Mouse (Mus musculus): Measurements from ENCODE around the gene Mvk.

Mvk gene

DNA sequence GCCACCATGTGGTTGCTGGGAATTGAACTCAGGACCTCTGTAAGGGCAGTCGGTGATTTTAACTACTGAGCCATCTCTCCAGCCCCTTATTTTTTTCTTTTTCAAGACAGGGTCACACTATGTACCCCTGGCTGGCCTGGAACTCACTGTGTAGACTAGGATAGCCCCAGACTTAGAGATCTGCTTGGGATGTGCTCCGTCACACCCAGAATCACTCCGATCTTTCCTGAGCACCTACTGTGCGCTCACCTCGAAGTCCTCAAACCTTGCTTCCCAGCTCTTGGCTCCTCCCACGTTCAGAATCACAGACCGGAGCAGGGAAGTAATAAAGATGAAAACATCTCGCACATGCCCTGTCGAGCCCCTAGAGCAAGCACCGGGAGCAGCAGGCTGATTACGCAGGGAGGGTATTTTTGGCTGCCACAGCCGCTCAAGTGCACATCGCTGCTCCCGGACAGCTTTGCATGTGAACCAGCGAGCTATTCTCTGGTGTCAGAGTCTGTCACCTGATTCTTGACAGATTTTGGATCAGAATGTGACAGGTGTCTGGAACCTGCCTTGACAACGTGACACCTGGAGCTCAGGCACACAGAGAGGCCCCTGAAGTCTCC lies 13.0 kb downstream of the Mvk start:
- in situ Hi-C loops (cut with MseI, MboI), result no loop called here

DNA sequence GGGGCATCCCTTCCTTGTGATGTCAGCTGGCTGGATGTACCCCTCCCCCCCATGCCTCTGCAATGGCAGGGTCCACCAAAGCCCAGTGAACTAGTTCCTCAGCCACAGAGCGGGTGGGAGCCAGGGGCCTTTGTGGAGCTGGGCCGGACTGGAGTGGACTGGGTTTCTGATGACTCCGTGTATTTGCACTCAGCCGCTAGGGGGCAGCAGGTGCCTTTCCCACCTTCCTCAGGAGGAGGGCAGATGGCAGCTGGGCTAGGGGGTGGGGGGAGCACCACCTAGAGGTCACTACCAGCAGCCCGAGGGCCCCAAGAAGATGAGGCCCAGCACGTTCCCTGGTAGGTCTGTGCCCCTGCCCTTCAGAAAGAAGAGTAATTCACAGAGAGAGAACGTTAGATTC lies 17.2 kb downstream of the Mvk start:
- in situ Hi-C loops (cut with MseI, MboI), result no loop called here

DNA sequence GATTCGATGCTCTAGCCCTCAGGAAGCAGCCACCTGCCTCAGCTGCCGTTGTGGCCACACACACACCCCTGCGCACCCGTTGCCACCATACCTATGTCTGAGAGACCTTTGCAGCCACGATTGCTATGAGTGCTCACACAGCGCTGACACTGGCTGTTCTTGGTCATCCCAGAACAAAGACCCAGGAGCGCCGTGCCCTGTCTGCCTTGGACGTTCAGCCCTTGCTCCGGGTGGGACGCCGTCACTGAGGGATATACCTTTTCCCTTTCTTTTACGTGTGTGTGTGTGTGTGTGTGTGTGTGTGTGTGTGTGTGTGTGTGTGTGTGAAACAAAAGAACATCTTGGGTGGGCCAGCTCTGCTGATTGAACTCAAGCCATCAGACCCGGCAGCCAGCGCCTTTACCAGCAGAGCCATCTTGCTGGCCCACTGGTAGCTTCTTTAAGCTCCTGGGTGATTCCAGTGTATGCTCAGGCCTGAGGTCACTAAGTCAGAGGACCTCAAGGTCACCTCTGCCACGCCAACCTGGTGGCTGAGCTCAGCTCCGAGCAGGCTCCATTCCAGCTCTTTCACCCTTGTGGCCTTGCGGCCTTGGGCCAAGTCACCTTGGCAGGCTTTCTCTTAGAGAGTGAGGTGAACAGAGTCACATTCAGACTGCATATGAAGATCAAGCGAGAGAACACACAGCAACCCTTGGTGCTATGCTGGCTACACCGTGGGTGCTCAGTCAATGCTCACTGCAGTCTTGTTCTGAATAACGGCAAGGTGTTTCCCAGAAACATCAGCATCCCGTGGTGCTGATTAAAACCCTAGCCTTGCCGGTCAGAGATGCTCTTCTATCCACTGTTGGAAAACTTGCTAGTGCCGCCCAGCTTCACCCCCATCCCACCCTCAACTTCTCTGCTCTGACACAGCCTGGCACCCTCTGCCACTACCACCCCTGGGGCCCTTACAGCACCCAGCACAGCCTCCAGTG lies 18.3 kb downstream of the Mvk start:
- in situ Hi-C loops (cut with MseI, MboI), result no loop called here

DNA sequence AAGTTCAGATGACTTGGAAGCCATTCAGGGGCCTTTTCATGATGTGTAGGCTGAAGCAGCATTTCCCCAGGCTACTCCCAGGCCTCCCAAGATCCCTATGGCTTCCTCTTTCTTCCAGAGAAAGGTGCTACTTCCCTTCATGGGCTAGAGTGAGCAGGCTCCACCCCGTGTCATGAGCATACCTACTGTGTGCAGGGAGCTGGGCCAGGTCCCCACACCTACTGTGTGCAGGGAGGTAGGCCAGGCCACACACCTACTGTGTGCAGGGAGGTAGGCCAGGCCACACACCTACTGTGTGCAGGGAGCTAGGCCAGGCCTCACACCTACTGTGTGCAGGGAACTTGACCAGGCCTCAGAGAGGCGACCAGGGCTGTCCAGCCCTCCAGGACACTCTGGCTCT lies 20.5 kb downstream of the Mvk start:
- in situ Hi-C loops (cut with MseI, MboI), result no loop called here

DNA sequence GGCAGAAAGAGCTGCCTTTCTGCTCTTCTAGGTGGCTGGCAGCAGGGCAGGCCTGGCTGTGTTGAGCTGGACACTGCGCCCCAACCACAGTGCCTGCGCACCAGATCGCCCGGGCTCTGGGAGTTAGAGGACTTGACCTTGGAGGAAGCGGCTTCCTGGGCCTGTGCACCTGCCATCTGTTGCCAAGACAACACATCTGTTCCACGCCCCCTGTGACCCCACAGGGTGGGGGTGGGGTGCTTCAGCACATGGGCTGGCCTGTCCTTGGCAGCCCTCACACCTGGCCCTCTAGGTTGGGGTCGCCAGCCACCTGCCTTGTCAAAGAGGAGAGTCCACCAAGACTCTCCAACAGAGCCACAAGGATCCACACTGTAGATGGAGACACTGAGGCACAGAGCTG lies 21.6 kb downstream of the Mvk start:
- in situ Hi-C loops (cut with MseI, MboI), result no loop called here

DNA sequence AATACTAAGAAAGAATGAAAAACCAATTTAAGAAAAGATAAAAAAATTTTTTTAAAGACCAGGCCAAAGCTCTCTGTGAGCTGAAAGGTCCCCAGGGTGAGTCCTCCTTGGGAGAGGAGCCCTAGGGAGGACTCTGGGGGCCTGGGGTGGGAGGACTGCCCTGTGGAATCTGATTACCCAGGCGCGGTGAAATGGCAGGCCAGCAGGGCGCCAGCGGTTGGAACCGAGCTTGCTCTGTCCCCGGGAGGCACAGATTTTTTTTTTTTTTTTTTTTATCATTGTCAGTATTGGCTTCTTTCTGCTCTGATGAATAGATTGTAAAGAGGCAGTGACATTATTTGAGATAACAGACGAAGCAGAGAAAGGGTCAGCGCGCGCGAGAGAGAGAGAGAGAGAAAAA lies 22.9 kb downstream of the Mvk start:
- in situ Hi-C loops (cut with MseI, MboI), result no loop called here

DNA sequence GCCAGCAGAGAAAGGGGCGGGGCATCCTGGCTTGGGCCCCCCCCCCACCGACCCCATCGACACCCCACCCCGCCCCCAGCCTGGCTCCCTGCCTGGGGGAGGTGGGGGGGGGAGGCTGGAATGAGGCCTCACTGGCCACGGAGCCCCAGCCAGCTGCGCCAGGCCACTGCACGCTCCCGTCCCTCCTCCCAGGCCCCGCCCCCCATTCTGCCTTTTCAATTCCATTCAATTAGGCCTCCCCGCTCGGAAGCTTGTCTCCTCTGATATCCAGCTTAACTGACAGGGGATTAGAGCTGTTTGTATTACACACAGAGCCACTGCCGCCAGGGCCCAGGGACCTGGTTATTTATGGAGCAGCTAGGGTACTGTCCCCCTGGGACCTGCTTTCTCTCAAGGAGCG lies 23.4 kb downstream of the Mvk start:
- in situ Hi-C loops (cut with MseI, MboI), result no loop called here

DNA sequence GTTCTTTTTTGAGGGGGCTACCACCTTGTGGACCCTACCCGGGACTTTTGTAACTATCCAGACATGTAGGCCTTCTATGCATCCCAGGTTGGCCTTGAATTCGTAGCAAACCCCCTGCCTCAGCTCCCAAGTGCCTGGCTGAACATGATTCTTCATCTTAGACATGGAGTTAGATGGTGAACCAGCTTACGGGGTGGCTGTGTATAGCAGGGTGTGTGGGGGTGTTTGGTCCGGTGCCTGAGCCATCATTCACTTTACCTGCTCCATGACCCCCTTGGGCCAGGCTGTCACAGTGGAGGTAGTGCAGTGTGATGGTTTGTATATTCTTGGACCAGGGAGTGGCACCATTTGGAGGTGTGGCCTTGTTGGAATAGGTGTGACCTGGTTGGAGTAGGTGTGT lies 23.9 kb downstream of the Mvk start:
- in situ Hi-C loops (cut with MseI, MboI), result no loop called here

DNA sequence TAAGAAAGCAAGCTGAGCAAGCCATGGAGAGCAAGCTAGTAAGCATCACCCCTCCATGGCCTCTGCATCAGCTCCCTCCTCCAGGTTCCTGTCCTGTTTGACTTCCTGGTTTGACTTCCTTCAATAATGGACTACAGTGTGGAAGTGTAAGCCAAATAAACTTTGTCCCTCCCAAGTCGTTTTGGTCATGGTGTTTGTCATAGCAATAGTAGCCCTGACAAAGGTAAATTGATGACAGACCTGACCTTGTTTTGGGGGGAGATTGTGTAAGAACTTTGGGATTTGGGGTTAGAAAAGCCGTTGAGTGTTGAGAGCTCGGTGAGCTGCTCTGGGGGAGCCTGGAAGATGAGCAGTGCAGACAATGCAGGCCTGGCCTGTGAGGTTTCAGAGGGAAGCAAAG lies 26.3 kb downstream of the Mvk start:
- in situ Hi-C loops (cut with MseI, MboI), result no loop called here

DNA sequence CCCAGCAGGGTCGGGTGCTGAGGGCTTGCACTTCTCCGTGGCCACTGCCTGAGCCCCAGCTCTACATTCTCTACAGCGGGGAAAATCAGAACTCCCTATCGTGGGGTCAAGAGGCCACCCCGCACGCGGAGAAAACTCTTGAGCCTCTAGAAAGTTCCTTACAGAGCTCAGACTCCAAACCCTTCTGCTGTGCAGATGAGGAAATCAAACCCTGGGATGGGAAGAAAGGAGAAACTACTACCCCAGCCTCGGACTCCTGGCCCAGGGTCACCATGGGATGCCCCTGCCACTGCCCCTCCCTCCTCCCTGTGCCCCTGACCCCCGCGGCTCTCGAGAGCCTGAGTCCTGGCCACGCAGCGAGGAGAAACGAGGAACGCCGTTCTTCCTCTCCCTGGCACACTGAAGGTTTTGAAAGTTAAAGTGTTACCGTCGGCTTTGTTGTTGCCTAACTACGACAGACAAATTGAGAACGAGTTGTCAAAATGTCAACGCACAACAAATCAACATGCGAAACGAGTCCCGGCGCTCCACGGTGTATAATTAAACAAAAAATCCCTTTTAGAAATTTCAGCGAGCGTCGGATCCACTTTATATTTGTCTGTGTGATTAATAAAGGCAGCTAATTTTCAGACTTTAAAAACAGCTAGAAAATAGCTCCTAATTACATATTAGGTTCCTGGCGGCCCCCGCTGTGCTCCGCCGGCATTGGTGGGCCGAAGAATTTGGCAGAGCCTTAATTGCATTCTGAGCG lies 30.8 kb downstream of the Mvk start:
- in situ Hi-C loops (cut with MseI, MboI), result no loop called here

DNA sequence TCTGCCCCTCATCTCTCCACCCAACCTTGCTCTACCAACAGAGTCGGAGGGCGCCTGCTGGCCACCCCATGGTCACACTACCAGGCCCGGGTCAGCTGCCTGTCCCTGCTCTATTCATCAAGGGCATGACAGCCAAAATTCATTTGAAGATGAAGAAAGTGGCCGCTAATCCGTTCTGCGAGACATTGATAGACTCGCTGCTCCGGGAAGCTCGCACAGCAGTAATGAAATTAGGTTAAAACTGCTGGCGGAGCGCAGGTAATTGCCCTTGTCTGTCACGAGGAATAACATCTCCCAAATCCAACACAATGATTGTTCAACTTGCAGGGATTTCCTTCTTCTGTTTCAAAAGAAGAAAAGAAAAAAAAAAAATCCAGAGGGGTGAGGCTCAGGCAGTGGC lies 34.2 kb downstream of the Mvk start:
- in situ Hi-C loops (cut with MseI, MboI), result no loop called here

DNA sequence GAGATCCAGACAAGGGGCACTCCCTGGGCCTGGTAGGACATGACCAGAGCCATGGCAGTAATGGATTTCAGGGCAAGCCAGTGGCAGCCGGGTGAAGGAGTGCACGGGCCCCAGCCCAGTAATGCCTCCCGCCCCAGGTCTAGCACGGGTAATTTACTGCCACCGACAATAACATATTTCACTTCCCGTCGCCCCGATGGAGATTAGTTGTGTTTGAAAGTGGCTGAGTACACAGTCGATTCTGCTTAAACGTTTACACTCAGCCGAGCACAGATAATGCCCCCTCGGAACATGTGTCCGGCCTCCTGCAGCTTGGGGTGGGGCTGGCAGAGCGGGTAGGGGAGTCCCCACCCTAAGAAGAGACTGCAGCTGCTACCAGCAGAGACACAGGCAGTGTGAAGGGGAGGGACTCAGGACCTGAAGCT lies 38.5 kb downstream of the Mvk start:
- in situ Hi-C loops (cut with MseI, MboI), result no loop called here

DNA sequence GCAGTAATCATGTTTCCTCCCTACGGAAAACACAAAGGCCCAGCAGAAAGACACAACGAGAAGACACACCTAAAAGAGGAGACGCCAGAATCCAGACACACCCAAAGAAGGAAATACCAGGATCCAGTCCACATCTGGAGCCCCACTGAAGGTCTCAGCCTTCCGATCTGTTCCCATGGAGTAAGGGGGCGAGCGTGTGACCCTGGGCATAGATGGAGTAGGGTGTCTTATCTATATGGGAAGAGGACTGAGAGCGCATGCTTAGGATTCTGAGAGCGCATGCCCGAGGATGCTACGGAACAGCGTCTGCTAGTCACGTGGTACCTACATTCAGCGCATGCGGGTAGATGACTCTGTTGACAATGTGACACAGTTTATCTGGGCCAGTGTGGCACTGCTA lies 41.6 kb downstream of the Mvk start:
- in situ Hi-C loops (cut with MseI, MboI), result no loop called here

DNA sequence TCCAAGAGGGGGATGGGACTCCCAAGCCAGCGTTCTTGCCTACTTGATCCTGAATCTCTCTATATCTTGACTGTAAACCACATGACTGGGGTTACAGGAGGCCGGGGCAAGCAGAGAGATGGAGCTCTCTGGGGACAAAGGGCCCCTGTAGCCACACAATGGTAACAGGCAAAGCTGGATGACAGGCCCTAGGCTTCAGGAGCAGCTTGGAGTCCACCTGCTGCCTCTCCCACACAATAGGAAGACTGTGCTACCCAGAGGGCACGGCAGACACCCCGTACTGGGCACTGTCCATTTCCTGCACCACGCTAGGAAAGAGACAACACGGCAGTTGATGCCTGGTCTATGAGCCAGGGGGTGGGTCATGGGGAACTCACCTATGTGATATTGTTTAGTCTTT lies 45.5 kb downstream of the Mvk start:
- in situ Hi-C loops (cut with MseI, MboI), result no loop called here

DNA sequence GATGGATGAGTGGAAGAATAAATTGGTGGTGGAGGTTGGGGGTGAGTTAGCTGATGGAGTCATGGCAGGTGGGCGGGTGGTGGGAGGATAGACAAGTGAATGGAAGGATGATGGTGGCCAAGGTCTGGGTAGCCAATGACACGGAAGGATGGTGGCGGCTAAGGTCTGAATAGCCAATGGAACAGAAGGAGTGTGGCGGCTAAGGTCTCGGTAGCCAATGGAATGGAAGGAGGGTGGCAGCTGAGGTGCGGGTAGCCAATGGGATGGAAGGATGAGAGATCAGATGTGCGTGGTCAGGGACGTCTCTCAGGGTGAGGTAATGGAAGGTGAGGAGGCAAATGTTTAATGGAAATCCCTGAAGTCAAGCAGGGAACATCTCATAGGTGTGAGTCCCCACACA lies 46.2 kb downstream of the Mvk start:
- in situ Hi-C loops (cut with MseI, MboI), result no loop called here

DNA sequence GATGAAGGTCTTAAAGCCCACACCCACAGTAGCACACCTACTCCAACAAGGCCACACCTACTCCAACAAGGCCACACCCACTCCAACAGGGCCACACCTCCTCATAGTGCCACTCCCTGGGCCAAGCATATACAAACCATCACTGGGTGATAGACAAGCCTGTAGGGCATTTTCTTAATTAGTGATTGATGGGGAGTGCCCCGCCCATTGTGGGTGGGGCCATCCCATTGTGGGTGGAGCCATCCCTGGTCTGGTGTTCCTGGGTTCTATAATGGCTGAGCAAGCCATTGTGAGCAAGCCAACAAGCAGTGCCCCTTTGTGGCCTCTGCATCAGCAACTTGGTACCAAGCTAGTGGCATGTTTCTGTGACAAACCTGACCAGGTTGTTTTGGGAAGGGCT lies 50.7 kb downstream of the Mvk start:
- in situ Hi-C loops (cut with MseI, MboI), result no loop called here

DNA sequence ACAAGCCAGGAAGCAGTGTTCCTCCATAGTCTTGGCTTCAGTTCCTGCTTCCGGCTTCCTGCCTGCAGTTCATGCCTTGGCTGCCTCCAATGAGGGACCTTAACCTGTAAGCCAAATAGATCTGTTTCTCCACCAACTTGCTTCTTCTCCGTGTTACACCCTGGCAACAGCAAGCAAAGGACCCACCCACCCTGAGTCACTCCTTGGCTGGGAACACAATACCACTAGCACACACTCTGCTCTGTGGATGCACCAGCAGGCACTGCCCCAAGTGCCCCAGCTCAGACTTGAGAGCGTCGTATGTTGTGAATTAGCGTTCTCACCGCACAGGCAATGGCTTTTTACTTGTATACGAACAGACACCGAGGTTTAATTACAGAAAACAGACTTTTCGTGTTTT lies 57.2 kb downstream of the Mvk start:
- in situ Hi-C loops (cut with MseI, MboI), result no loop called here

DNA sequence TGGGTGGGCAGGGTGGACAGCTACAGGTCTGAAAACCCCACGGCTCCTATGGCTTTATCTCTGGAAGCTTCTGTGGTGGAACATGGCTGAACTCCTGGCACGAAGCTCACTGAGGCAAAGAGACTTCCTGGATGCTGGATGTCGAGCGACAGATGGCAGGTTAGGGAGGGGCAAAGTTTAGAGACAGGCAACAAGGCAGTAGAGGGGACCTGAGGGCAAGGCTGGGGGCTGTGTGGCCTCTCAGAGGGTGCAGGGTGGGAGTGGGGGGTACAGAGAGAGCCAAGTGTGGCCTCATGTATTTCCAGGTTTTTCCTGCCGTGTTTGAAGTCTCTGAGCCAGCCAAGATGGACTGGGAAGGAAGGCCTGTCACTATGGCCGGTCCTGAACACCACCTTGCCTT lies 60.8 kb downstream of the Mvk start:
- in situ Hi-C loops (cut with MseI, MboI), result no loop called here

DNA sequence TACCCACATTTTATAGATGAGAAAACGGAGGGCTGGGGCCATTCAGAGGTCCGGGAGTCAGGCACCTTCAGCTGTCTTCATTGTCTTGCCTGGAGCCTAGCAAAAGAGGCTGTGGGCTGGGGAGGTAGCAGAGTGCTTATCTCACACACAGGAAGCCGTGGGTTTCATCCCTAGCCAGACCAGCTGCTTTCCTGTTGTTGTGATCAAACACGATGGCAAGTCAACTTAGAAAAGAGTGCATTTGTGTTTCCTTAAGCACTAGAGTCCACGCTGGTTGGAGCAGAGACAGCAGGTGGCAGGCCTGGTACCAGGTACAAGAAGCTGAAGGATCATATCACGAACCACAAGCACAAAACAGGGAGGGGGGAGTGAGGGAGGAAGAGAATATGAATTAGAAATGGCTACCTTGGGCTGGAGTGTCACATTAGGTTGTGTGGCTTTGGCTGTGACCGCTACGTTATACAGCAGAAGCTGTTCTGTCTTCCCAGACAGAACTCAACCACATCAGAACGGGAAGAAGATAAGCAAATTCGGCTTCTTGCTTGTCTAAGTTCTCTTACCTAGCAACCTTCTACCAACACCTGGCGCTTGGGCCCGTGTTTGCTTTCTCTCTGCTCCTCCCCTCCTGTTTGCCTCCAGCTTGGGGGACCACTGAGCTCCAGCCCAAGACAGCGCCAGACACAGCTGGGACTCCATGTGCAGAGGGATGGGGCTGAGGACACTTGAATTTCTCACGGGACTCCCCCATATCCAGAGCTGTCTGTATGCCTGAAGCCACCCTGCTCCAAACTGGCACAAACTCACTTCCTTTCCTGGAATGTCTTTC lies 61.4 kb downstream of the Mvk start:
- in situ Hi-C loops (cut with MseI, MboI), result no loop called here

DNA sequence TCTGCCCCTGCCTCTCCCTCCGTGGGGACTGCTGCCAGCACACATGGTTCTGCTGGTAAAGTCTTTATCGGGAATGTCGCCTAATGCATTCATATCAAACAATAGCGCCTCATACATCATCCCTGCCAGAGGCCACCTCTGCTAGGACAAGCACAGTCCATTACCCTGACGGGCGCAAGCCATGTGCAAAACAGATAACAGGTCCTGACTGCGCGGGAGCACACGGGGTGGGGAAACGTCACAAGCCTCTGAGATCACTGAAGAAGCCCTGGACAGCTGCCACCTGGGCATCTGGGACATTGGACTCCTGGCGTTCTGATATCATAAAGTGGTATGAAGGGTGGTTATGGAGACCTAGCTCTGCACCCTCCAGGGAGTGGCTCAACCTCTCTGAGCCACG lies 63.3 kb downstream of the Mvk start:
- in situ Hi-C loops (cut with MseI, MboI), result no loop called here

DNA sequence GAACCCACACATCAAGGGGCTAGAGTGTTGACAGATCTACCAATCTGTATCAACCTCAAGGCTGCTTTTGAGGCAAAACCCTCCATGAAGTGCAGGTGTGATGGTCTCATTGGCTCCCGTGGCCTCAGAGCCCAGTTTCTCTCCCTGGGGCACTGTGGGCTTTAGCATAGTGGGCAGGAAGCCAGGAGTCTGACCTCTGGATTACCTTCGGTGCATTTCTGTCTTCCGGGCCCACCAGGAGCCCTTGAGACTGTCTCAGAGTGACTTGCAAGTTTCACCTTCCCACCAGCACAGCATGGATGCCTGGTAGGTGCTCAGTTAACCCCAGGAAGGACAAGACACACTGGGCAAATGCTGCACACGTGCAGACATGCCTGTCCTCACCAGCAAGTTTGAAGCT lies 63.9 kb downstream of the Mvk start:
- in situ Hi-C loops (cut with MseI, MboI), result no loop called here

DNA sequence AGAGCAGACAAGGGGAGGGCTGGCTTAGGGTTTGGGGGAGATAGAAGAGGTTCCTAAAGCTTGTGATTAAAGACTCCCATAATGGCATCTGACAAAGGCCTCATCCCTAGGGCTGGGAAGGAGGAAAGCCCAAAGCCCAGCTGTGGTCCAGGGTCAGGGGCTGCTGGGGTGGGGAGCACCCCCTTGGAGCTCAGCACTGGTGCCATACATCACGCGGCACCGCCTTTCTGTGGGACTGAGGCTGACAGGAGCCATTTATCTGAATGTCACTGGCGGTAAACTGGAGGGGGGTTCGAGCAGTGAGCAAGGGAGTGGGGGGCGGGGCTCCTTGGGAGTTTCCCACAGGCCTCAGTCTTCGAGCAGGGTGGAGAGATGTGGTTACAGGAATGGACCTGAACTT lies 65.4 kb downstream of the Mvk start:
- in situ Hi-C loops (cut with MseI, MboI), result no loop called here
